Mouse (Mus musculus) E14TG2a.4 (cell line): ENCODE results near the gene Epb41.

ENCODE experiments used
- CTCF ChIP-seq: conservative IDR thresholded peaks from 2 replicates; pipeline ENCODE4 v1.5.1; 2014; ENCODE audit warnings: low read length
- NANOG ChIP-seq: IDR thresholded peaks from 2 replicates; pipeline ENCODE4 v1.6.1; 2014; ENCODE audit warnings: borderline replicate concordance, low read length, mixed read lengths
- POU5F1 ChIP-seq: IDR thresholded peaks from 2 replicates; pipeline ENCODE4 v1.6.1; 2014; ENCODE audit warnings: low read length, borderline replicate concordance

GRCm38 (mm10) chr4:131970244-131970853, 104.8 kb downstream of the Epb41 start:
- TF ChIP-seq CTCF, result no peak
- TF ChIP-seq POU5F1, result no peak
- TF ChIP-seq NANOG, result no peak
